Comparison of ENCODE assay signal across 15 mouse cellular contexts in genomic region chr9:11277810-11278209, GRCm38 (mm10).
"Had no signal": no experiment of that assay in that cellular context is flagged by ENCODE, and none has a peak within 500 bp of the region (broad histone marks: within the 10 kb centered on the region; RNA-seq: fewer than 3 reads in every experiment).

No protein-coding gene starts in this region.

- H3K4me3 ChIP-seq: intestine, embryonic 15.5 days; left cerebral cortex, adult 2 months; limb, embryonic 12.5 days; liver, embryonic 15.5 days; midbrain, embryonic 15.5 days had no signal

- H3K9me3 ChIP-seq: intestine, embryonic 15.5 days; limb, embryonic 12.5 days; liver, embryonic 15.5 days; midbrain, embryonic 15.5 days had no signal

- H3K36me3 ChIP-seq: intestine, embryonic 15.5 days; limb, embryonic 12.5 days; liver, embryonic 15.5 days; midbrain, embryonic 15.5 days had no signal

- ATAC-seq: intestine, embryonic 15.5 days; lung, postnatal 0 days; midbrain, embryonic 15.5 days had no signal

- H3K9ac ChIP-seq: intestine, embryonic 15.5 days; limb, embryonic 12.5 days; liver, embryonic 15.5 days; midbrain, embryonic 15.5 days had no signal

- H3K27me3 ChIP-seq: intestine, embryonic 15.5 days; limb, embryonic 12.5 days; liver, embryonic 15.5 days; midbrain, embryonic 15.5 days had no signal

- H3K27ac ChIP-seq: intestine, embryonic 15.5 days; left cerebral cortex, adult 2 months; limb, embryonic 12.5 days; liver, embryonic 15.5 days; midbrain, embryonic 15.5 days had no signal

- H3K4me1 ChIP-seq: intestine, embryonic 15.5 days; limb, embryonic 12.5 days; liver, embryonic 15.5 days; midbrain, embryonic 15.5 days had no signal

- DNase-seq: kidney, adult 18-20 months; kidney, postnatal 14 days; liver; lung, adult 2 months; lung, postnatal 36 days; right cerebral cortex, postnatal 14 days; thymus, adult 18-20 months; thymus, postnatal 14 days had no signal

- H3K4me2 ChIP-seq: intestine, embryonic 15.5 days; limb, embryonic 12.5 days; liver, embryonic 15.5 days; midbrain, embryonic 11.5 days; midbrain, embryonic 15.5 days had no signal
